Mouse (Mus musculus) cerebellum, postnatal 36 days (tissue): Measurements from ENCODE around the gene Il12b.

Experiments used
- DNase-seq, 2 experiments: peaks; one replicate each; pipeline ENCODE4 v3.0.0; 2021 to 2022; ENCODE audit warnings: mixed read lengths in 2 of 2

Gene Il12b

DNA sequence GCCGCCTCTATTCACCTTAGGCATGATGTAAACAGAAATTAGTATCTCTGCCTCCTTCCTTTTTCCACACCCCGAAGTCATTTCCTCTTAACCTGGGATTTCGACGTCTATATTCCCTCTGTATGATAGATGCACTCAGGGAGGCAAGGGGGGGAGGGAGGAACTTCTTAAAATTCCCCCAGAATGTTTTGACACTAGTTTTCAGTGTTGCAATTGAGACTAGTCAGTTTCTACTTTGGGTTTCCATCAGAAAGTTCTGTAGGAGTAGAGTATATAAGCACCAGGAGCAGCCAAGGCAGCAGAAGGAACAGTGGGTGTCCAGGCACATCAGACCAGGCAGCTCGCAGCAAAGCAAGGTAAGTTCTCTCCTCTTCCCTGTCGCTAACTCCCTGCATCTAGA is at the start of gene Il12b:
Il12b (plus strand) TSS at position 301 of the 400 bp plus-strand sequence.
- DNase-seq = no peak

DNA sequence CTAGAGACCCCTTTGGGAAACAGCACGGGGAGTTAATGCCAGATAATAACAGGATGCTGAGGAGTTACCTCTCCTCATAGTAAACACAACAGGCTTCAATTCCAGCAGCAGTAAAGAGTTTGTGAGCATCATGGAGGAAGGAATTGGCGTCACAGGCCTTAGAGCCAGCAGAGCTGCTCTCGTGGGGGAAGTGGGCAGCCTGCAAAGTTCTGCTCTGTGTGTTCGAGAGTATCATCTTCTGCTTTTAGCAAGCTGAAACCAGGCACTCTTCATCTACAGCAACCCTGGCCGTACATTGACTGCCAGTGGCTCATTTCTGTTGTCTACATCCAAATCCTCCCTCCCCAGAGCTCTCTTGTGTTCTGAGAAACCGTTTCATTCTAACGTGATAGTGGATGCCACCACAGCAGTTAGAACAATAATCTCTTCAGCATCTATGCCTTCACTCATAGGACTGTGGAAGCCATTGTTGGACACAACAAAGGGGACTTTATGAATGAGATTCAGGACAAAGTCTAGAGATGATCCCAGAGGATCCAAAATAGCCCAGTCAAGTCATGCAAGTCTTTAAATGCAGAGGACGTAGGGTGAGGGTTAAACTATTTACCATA is 44.9 kb upstream of the Il12b start:
- DNase-seq = no peak

DNA sequence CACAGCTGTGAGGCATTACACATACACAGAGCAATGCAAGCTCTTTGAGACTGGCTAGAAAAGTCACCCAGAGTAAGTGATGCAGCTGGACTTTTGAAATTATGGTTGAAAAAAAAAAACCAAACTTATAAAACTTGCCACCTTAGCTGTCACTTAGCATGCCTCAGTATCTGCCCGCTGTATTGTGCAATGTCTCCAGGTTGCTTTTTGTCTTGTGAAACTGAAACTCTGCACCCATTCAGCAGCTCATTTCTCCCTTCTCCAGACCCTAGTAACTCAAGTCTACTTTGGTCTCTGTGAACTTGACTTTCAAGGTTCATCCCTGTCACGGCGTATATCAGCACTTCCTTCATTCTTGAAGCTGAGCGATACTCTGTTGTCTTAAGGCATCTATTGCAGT is 43.7 kb upstream of the Il12b start:
- DNase-seq = no peak

DNA sequence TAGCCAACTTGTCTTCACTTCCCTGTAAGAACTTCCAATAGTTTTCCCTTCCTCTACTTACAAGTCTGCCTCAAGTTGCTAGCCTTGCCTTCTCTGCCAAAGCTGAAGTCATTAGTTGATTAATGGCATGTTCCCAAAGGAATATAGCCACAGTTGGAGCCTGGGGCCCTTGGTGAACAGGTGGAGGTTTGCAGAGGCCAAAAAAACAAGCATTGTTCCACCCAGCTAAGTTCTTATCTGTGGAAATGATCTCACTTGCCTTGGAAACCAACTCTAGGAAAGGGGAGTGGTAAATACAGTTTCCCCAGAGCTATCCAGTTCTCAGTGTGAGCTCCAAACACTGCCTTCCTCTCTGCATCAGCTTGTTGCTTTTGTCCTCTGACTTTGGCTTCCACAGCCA is 35.3 kb upstream of the Il12b start:
- DNase-seq = no peak

DNA sequence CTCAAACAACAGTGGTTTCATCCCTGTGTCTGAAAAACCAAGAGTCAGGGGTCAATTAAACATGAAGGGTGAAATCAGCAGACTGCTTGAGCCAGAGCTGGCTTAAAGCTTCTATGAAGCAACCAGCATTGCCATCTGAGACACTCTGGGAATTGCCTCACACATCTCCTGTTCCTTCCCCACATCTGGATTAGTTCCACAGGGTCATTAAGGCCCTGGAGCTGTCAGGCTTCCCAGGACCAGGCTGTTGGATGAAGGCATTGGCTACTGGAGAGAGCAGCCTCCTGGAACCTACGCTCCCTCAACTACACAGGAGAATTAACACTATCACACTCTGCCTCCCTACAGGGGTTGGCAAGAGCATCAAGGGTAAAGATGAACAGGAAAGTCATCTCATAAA is 32.2 kb upstream of the Il12b start:
- DNase-seq = no peak

DNA sequence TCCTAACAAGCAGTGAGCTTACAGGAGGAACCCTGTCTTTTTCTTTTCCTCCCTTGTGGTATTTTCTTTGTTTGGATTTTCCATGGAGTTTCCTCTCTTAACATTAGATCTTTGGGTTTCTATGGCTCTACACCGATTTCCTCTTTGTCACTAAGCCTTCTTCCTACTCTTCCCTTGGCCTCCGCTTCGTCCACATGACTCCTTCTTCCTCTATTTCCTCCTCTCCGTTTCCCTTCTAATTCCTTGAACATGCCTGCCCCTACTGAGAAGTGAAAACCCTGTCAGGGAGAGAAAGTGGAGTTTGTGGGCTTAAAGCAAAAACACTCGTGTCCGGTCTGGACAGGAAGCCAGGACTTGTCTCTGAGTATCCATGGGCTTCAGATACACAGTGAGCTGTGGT is 27.0 kb upstream of the Il12b start:
- DNase-seq = no peak

DNA sequence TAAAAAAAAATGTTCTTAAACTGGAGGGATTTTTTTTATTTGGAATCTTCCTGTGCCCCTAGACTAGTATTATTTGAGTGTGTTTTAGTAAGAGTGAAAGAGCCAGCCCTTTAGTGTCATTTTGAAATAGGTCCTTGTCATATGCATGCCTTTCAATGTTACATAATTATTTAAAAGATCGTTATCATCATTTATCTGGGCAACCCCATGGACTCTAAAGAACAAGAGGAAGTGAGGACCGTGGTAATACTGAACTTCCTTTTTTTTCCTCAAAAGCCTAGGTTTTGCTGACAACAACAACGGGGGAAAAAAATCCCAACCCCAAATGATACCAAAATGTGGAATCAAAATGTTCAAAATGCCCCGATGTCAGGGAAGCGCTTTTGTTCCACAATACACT is 22.0 kb upstream of the Il12b start:
- DNase-seq = no peak

DNA sequence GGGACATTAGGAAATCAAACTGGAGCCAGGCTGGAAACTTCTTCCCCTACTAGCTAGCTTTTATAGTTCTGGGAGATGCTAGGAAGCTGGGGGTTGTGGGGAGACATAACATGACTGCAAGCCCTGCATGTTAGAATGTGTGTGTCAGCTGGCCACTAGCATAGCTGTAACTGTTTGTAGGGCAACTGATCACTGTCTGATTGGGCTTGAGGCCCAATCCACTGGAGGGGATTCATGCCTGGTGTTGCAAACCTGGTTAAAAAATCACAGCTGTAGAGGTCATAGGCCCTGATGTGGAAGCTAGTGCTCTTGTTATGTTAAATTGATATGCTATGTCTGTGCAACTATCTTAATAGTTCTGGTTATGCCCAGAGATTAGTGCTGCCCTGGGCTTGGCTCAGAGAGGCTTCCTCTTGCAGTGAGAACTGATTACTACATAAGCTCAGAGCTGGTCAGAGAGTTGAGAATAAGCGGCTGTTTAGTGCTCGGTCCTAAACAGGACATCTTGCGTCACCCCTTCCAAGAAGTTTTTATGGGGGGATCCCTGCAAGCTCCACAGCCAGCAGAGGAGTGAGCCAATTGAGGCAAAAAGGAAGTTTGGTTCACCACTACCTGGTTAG is 19.3 kb upstream of the Il12b start:
- DNase-seq = no peak

DNA sequence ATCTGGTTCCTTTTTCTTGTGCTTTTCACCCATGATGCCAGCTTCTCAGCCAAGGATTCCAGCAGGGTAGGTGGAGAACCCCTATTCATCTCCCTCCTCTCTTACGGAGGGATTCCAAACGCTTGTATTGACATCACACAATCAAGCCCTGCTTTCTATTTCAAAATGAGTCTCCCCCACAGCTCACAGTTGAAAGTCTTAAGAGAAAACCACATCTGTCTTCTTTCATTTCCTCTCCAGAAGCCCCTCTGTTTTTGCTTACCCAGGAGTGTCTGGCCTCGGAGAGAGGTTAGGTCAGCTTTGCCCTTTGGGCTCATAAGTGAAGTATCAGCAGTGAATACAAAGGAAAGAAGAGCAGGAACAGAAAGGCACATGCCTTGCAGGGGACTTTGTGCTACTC is 17.7 kb upstream of the Il12b start:
- DNase-seq = no peak

DNA sequence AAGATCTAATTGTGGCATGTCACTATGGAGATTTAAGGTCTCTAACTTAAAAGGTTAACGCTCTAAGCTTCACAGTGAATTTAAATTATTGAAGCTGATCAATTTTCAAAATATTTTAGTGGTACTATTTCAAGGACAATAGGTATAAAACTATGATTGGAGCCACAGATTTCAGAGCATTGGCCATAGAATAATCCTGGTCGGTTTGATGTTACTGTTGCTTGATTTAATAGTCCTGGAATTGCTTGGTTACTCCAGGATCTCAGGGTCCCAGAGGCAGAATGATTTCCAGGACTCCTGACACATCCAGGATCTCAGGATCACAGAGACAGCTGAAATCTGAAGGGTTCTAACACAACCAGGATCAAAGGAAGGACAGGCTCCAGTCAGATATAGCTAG is 12.8 kb upstream of the Il12b start:
- no peak for DNase-seq

DNA sequence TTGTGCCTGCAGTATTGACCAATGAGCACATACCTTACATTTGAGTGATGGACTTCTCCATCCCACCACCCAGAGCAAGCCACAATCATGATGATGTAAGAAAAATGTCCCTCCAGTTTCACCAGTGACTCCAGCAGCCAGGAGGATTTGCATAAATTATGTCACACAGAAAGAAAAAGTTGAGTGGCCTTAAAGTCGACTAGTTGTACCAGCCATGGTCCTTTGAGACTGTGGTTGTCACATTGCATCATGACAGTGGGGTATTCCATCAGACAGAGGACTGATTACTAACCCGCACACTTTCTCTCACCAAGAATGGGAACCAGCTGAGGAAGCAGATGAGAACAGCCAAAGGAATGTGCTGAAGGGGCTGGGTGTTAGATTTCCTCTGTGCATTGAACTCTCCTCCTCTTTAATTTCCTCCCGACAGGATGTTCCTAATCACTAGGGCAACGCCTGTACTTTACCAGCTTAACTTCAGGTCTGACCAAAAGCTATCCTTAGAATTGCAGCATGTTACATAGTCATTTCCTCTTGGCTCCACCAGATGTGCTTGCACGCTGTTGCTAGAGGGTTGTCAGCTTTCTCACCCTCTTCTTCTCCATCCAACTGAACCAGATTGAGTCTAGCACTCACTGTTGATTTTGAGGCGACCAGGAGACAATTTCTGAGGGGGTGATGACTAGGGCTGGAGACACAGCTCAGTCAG is 9.7 kb upstream of the Il12b start:
- no peak for DNase-seq

DNA sequence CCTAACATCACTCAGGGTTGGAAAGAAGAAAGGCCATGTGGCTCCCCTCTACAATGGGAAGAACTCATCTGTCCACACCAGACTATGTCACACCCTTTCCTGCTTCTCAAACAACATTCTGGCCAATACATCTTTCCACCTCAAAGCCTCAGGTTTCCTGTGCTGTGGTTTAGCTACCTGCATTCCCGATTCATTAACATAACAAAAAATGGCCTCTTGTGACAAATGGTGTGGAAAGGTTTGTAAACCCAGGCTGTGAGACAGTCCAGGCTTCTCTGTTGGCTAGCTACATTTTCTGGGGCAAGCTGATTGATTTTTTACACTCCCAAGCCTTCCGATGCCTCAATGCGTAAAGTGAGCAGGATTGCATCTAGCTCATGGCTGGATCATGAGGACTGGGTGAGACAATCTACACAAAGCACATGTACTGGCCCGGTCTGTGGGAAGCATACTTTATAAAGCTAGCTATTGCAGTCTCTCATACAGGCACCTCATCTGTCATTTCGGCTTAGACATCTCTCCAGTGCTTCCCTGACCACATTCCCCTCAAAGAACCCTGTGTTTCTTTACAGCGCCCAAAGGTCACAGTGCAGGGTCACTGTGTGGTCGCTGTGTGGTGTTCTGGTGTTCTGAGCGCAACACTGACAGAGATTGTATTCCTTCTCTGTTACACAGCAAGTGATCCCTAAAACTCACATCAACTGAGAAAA is 6.6 kb upstream of the Il12b start:
- no peak for DNase-seq

DNA sequence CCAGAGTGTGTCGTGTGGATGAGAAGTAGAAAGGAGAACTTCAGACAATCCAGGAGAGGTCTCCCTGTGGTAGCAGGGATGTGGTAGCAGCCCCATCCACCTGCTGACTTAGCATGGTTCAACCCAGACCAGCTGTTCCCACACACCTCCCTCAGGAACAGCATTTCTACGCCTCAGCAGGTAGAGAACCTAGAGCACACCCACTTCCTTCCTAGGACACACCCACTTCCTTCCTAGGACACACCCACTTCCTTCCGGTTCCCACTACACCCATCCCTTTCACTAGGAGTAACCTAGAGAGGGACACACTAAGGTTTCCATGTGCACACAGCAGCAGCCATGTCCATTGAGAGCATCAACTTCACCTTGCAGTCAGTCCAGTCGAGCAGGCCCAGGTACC is 4.5 kb upstream of the Il12b start:
- DNase-seq = no peak

DNA sequence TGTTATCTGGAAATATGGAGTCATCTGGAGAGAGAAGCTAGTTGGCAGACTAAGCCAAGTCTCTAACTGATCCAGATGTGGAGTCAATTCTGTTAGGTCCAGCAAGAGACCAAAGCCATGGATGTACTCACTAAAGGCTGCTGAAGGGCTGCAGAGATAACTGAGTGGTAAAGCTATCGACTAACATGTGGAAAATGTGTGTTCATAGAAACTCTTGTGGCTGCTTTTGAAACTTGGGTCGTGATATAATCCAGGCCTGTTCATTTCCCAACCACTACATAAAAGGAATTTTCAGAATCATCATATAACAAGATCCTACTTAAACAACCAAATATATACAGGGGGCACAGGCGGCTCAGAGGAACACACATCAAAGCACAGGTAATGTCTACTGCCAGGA is 2.3 kb upstream of the Il12b start:
- DNase-seq = no peak

DNA sequence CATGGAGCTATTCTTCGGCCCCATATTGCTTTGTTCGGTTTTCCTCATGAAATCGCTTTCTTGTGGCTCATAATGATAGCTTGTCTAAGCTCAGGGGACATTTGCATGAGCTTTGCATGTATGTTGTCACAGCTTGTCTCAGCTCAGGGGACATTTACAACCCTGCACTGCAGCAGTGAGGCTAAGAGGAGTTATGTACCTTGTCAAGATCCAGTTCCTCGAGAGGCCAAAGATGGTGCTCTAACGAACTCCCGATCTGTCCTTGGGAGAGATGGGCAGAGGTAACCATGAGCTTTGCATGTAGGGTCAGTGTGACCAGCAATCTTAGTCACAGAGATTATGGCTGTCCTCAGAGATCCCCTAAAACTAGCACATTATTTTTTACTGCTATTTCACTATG is 1.5 kb upstream of the Il12b start:
- DNase-seq = no peak

DNA sequence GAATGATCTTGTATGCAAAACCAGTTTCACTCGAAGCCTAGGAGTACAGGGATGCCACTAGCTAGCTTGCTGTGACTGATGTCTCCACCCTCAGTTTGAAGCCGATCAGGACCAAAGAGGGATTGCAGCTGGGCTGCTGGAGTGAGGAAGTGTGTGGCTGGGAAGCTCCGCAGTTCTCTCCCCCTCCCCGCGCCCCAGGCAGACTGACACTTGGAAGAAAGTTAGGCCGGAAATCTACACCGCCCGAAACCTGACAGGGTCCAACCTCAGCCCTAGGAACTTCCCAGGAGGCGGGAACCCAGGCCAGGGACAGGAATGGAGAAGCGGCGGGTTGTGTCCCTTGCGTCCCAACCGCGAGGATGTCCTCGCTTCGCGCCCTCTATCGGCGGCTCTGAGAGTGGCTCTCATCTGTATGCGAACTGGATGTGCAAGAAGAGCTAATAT is 1.1 kb upstream of the Il12b start:
- peak; percentile 59 to 69 for DNase-seq

DNA sequence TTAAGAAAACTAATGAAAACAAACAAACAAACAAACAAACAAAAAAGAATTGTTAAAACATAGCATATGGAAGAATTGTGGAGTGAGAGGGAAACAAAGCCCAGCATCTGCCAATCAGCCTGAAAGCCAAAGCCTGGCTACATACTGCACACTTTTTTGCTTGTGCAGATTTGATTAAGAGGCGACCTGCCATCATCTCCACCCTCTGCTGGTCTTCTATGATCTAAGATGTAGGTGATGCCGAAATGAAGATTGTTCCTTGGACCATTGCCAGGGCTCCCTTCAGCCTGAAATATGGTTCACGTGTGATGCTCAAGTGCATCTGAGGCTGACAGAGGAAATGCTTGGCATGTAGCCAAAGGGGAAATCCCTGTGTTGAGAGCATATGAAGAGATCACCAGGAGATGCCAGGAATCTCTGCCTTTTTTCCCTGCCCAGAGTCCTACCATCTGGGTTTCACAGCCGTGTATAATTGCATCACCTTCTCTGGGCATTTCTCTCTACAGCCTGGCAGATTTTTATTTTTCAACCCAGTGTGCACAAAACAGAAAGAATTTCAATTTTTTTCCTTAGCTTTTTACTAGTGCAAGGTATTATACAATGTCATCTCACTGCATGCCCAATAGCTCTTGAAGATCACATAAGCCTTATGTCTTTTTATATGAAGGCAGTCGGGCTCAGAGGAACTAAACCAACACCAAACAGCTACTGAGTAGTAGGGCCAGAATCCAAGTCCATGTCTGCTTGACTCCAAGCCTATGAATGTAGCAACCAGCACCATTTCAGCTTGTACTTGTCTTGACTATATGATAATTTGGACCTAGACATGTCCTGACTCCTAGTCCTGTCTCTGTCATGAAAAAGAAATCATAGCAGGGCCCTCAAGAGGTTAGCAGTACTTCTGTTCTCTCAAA is 2.0 kb downstream of the Il12b start:
- peak; percentile 56 to 70 for DNase-seq

DNA sequence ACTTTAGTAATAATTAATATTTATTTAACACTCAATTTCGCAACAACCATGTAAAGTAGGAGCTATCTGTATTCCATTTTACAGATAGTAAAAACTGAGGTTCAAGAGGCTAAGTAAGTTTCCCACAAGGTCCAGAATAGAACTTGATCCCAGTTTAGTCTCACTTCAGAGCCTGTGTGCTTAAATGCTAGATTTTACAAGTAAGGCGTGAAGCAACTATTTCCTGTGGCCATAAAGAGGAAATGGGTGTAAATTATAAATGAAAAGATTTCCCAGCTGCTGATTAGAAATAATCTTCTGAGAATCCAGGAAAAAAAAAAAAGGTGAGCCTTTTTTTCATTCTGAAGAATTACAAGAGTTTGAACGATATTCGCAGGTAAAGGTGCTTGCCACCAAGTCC is 5.2 kb downstream of the Il12b start:
- no peak for DNase-seq

DNA sequence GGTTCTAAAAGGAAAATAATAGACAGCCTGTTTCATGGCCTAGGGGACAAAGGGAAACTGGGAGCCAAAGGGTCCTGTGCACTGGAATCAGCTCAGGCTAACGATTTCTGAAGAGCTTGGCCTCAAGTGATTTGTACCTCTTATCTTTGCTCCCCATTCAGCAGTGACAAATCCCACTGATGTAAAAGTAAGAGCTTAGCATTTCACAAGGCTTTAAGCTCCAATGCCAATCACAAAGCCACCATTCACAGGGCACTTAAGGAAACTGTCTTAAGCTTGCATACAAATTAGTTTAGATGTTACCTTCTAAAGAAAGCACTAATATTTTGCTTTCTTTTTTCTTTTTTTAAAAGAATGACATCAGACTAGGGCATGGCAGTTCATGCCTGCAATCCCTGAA is 6.1 kb downstream of the Il12b start:
- DNase-seq = no peak

DNA sequence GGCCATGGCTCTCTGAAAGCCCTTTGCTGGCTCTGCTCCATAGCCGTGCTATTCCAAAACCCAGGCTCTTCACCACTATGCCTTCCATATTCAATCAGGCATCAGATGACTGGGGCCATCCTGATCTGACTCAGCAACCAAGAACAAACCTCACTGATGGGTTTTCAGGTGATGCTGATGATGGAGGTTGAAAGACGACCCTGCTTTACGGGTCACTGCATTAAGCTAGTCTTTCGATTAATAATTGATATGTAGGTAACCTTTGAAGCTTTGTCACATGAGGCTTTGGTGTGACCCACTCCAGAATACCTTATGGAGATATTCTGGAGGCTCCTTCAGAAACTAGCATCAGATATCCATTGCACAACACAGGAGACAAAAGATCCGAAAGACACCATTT is 6.6 kb downstream of the Il12b start:
- DNase-seq = no peak

DNA sequence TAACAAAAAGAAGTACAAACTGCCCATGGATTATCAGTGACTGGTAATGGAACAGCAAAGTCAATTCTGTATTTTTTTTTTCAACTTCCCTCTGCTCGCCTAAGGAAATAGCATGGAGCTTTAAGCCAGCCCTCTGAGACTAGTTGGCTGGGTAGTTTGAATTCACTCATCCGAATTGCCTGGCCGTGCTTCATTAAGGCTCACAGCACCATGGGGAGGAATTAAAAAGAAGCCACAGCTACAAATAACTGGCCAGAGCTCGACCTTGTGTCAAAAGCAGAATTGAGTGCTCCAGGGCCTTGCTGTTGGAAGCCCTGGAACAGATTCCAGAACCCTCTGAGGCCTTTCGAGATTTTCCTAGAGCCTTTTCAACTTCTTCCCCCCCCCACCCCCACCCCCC is 8.8 kb downstream of the Il12b start:
- DNase-seq = no peak

DNA sequence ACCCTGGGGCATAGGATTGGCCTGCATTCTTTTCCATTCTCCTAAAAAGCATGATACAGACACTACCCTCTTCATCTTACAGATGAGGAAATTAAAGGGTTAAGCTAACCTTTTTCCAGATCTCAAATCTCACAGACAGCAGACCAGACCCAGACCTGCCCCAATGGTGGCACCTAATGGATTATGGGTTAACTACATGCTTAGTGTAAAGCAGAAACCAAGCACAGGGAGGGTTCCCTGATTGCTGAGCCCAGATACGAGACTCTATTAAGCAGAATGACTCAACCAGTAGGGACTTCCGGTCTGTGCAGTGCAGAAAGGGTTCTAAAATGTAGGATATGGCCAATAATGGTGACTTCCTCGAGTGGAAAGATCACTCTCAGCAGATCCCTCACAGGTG is 10.6 kb downstream of the Il12b start:
- DNase-seq = no peak

DNA sequence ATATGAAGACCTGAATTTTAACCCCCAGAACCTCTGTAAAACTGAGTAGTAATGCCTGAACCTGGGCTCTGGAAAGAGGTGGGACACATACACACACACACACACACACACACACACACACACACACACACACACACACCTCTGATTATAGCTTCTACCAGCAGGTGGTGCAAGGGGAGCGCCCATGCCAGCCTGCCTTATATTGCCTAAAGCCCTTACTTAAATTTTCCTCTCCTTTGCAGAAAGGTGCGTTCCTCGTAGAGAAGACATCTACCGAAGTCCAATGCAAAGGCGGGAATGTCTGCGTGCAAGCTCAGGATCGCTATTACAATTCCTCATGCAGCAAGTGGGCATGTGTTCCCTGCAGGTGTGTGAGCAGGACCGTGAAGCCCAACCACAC is 12.4 kb downstream of the Il12b start:
- DNase-seq = no peak
